ENCODE assay signal across 8 mouse cellular contexts in the genomic region with DNA sequence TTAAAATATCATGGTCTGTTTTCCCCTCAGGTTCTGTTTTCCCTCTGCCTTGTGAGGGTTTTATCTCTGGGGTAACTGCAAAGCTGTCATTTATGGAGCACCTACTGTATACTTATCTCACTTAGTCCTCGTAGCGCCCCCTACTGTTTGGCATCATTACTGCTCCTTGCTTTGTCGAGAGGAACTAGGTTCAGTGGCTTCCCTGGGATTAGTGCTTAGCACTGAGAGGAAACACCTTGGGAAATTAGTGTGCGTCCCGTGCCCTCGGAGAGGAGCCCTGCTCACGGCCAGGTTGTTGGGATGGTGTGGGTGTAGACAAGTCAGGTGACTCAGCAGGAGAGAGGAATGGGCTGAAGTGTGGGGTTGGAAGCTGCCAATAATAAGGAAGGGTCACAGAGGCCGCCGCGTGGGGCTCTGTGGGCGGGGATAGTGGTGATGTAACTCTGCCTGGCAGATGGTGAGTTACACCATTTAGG. TPM values are rescaled to one million over a fixed set of nuclear protein-coding genes. Genes with fewer than 3 reads are reported as not detected.
DNase-seq lines count a peak whose midpoint lies in the region; ATAC-seq and TF ChIP-seq lines count a peak whose summit lies in the region.

No protein-coding gene starts in this region.

- peaks cover 12% of the 10 kb centered on the region; the same call in 1 of the 2 replicates for H3K4me1 ChIP-seq in midbrain, postnatal 0 days (ENCODE audit: insufficient read depth, low read length)

- 34% methylated on average over 11 of the region's 11 CpGs for WGBS in midbrain, postnatal 0 days

- no peaks in the 10 kb centered on the region for H3K9me3 ChIP-seq in midbrain, postnatal 0 days (ENCODE audit: low read length)

- no peaks in the 10 kb centered on the region for H3K36me3 ChIP-seq in midbrain, postnatal 0 days (ENCODE audit: insufficient read depth, low read length)

- no peak overlapping the region for H3K4me2 ChIP-seq in midbrain, postnatal 0 days (ENCODE audit: low read depth, low read length, poor library complexity, severe bottlenecking)

- peak overlapping the region; percentile 69; the same call in 1 of the 2 replicates for H3K27ac ChIP-seq in layer of hippocampus, adult 2 months
- no peak overlapping the region for H3K27ac ChIP-seq in midbrain, postnatal 0 days (ENCODE audit: low read depth, low read length)

- H3K4me3 ChIP-seq in layer of hippocampus, adult 2 months, result no peak overlapping the region
- no peak overlapping the region for H3K4me3 ChIP-seq in midbrain, postnatal 0 days (ENCODE audit: low read depth, low read length)

- no peak for ATAC-seq in midbrain, postnatal 0 days (ENCODE audit: low FRiP score)

- TF ChIP-seq CTCF in layer of hippocampus, adult 2 months (conservative IDR thresholded peaks at IDR 0.05), result peak; percentile 79
- peak; percentile 69 for TF ChIP-seq CTCF in midbrain, postnatal 0 days (IDR thresholded peaks at IDR 0.05)

- intact Hi-C loops in left cerebral cortex, postnatal 4 days (cut with DNase I), result no loop called here

- no peak for DNase-seq in layer of hippocampus, adult 2 months (ENCODE audit: low spot score in 2 of 2)
- DNase-seq in layer of hippocampus, adult 9-11 months, result no peak
- peak; percentile 74 for DNase-seq in NIH3T3 (ENCODE audit: low read depth)
- peak; percentile 93 for DNase-seq in fat pad, adult 2 months (ENCODE audit: extremely low read depth, low read depth, low spot score)
- DNase-seq in kidney, postnatal 10 days, result peak; percentile 66
- no peak for DNase-seq in midbrain, postnatal 0 days (ENCODE audit: low spot score)
- DNase-seq in left cerebral cortex, postnatal 4 days, result no peak
- DNase-seq in layer of hippocampus, adult 9-10 months (ENCODE audit: low spot score), result no peak

- no peak overlapping the region for H3K9ac ChIP-seq in midbrain, postnatal 0 days (replicated peaks; ENCODE audit: low read length, poor library complexity, severe bottlenecking)

- no peaks in the 10 kb centered on the region for H3K27me3 ChIP-seq in midbrain, postnatal 0 days (ENCODE audit: insufficient read depth, low read length)

RNA-seq across cellular contexts. Expression of a gene that starts 54.9 kb away (rescaled TPM):
- total RNA-seq in layer of hippocampus, adult 2 months (2021), result 100 to 1,000 TPM; 255 to 260 TPM
- total RNA-seq in midbrain, postnatal 0 days (2014; rRNA removed), result 107 and 154 TPM in 2 replicates
- polyA plus RNA-seq in midbrain, postnatal 0 days (2015; fragmentation: Nextera tagmentation; extraction: Ambion mirVana), result 58.7 and 61.6 TPM in 2 replicates
- 100 to 1,000 TPM; 208 to 215 TPM for total RNA-seq in left cerebral cortex, postnatal 4 days (2021)

Comparison
In these comparisons a context has a peak if more than half of its experiments do, and no peak if none do; other contexts are left out.
1. DNase-seq: peak in NIH3T3 (single experiment), fat pad, adult 2 months (single experiment) and kidney, postnatal 10 days (single experiment); none in layer of hippocampus, adult 2 months (0 of 2), layer of hippocampus, adult 9-11 months (single experiment), midbrain, postnatal 0 days (single experiment), left cerebral cortex, postnatal 4 days (single experiment) and layer of hippocampus, adult 9-10 months (single experiment).